Mouse (Mus musculus) ES-Bruce4 (cell line): ENCODE results near the gene Akt2. TPM values are rescaled to one million over a fixed set of nuclear protein-coding genes. Genes with fewer than 3 reads are reported as not detected.

Experiments
- H3K27ac ChIP-seq: 2 replicates; pipeline ENCODE4 v1.5.1; 2012; ENCODE audit warnings: low read length, inconsistent platforms; ENCODE audit not compliant: insufficient read depth
- H3K27me3 ChIP-seq: 2 replicates; pipeline ENCODE4 v1.6.1; 2012; ENCODE audit warnings: mild to moderate bottlenecking, low read length, inconsistent platforms; ENCODE audit not compliant: control insufficient read depth, poor library complexity, insufficient read depth, severe bottlenecking
- H3K36me3 ChIP-seq: 2 replicates; pipeline ENCODE4 v1.6.1; 2012; ENCODE audit warnings: inconsistent platforms, mild to moderate bottlenecking, low read length, moderate library complexity; ENCODE audit not compliant: control insufficient read depth, poor library complexity, insufficient read depth, severe bottlenecking
- H3K4me1 ChIP-seq: one replicate; pipeline ENCODE4 v1.8.1; 2011; ENCODE audit warnings: low read length; ENCODE audit not compliant: control insufficient read depth, insufficient read depth
- H3K4me3 ChIP-seq: 2 replicates; pipeline ENCODE4 v1.5.1; 2011; ENCODE audit warnings: low read depth, mild to moderate bottlenecking, low read length
- H3K9ac ChIP-seq: 2 replicates; pipeline ENCODE4 v1.6.1; 2012; ENCODE audit warnings: low read depth, mild to moderate bottlenecking, inconsistent platforms; ENCODE audit not compliant: poor library complexity, severe bottlenecking
- H3K9me3 ChIP-seq: replicated peaks from 2 replicates; pipeline ENCODE4 v1.6.1; 2012; ENCODE audit warnings: mild to moderate bottlenecking, low read length, inconsistent platforms; ENCODE audit not compliant: control insufficient read depth, poor library complexity, insufficient read depth, severe bottlenecking
- CTCF ChIP-seq: IDR thresholded peaks from one replicate; pipeline ENCODE4 v1.8.1; 2011; ENCODE audit warnings: low read depth, low read length
- EP300 ChIP-seq: IDR thresholded peaks from 2 replicates; pipeline ENCODE4 v1.6.1; 2011; ENCODE audit warnings: low read depth, low read length; ENCODE audit not compliant: insufficient read depth
- POLR2A ChIP-seq: IDR thresholded peaks from one replicate; pipeline ENCODE4 v1.8.1; 2011; ENCODE audit warnings: low read length; ENCODE audit not compliant: insufficient read depth
- polyA plus RNA-seq: library from polyadenylated mRNA; stranded (reverse); fragments of >200 nt; gene quantifications from 2 replicates; pipeline ENCODE4 v1.2.4, GENCODE M21; 2011; ENCODE audit warnings: low read depth; ENCODE audit not compliant: missing spikeins, insufficient read depth, insufficient read length

The Akt2 gene
- polyA plus RNA-seq, 1 experiment = 38.7 TPM

DNA sequence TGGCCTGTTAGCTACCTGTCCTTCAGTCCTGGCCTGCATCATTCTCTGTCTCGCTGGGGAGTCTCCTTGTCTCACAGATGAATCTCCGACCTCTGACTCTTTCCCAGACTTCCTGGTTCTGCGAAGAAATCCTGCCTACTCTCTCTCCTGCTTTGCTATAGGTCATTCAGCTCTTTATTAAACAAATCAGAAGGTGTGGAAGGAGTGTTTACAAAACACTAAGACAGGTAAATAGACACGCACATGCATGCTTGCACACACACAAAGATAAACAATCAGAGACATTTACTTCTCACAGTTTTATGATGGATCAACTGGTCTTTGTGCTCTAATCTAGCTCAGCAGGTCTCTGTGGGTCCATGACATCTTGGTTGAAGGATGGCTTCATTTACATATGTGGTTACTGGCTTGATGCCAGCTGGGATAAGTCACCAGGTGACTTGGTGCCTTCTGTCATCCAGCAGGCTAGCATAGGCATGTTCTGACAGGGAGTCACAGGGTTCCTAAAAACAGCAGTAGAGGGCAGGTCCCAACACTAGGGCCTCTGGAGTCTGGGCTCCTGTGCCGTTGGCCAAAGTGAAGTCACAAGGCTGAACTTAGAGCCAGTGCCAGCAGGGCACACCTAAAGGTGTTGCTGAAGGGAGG is 21.6 kb upstream of the Akt2 start:
- Histone ChIP-seq H3K4me3 (no peak overlapping the region), H3K27me3 (no peaks in the 10 kb centered on the region), H3K4me1 (peaks cover 6% of the 10 kb centered on the region), H3K27ac (peak overlapping the region; percentile 71), H3K9me3 (no peaks in the 10 kb centered on the region), H3K9ac (no peak overlapping the region), H3K36me3 (peaks cover 23% of the 10 kb centered on the region)
- TF ChIP-seq CTCF (no peak), EP300 (no peak), POLR2A (no peak)

GRCm38 (mm10) chr7:27572133-27572532 is 19.2 kb upstream of the Akt2 start:
- TF ChIP-seq EP300 (peak; percentile 97), POLR2A (no peak), CTCF (no peak)
- H3K9ac ChIP-seq = no peak overlapping the region
- H3K27ac ChIP-seq = peak overlapping the region; percentile 89
- peaks cover 10% of the 10 kb centered on the region for H3K36me3 ChIP-seq
- no peak overlapping the region for H3K4me3 ChIP-seq
- no peaks in the 10 kb centered on the region for H3K27me3 ChIP-seq
- peaks cover 6% of the 10 kb centered on the region for H3K4me1 ChIP-seq
- H3K9me3 ChIP-seq = no peaks in the 10 kb centered on the region

GRCm38 (mm10) chr7:27574124-27574880 is 17.1 kb upstream of the Akt2 start:
- TF ChIP-seq POLR2A = no peak
- TF ChIP-seq CTCF = no peak
- peak; percentile 80 for TF ChIP-seq EP300
- Histone ChIP-seq H3K27ac (peak overlapping the region; percentile 63), H3K9ac (no peak overlapping the region), H3K9me3 (no peaks in the 10 kb centered on the region), H3K4me3 (no peak overlapping the region), H3K36me3 (peaks cover 8% of the 10 kb centered on the region), H3K27me3 (no peaks in the 10 kb centered on the region), H3K4me1 (peaks cover 6% of the 10 kb centered on the region)

GRCm38 (mm10) chr7:27576914-27577313 is 14.4 kb upstream of the Akt2 start:
- H3K4me3 ChIP-seq = no peak overlapping the region
- peaks cover 24% of the 10 kb centered on the region for H3K36me3 ChIP-seq
- H3K27ac ChIP-seq = no peak overlapping the region
- TF ChIP-seq EP300 = 0 out of 2 replicates have a peak, but pooled peaks have one; percentile 25
- peak; percentile 68 for TF ChIP-seq CTCF
- no peak for TF ChIP-seq POLR2A
- H3K9ac ChIP-seq = no peak overlapping the region
- no peaks in the 10 kb centered on the region for H3K27me3 ChIP-seq
- H3K9me3 ChIP-seq = no peaks in the 10 kb centered on the region
- peaks cover 2% of the 10 kb centered on the region for H3K4me1 ChIP-seq

- Histone ChIP-seq H3K4me1 (no peaks in the 10 kb centered on the region), H3K4me3 (no peak overlapping the region), H3K27ac (no peak overlapping the region), H3K9ac (no peak overlapping the region), H3K27me3 (no peaks in the 10 kb centered on the region), H3K36me3 (peaks cover 24% of the 10 kb centered on the region), H3K9me3 (no peaks in the 10 kb centered on the region)
- no peak for TF ChIP-seq CTCF
- TF ChIP-seq POLR2A = no peak
- no peak for TF ChIP-seq EP300
Measured at GRCm38 (mm10) chr7:27577589-27577988, 13.8 kb upstream of the Akt2 start.

GRCm38 (mm10) chr7:27578465-27578864 is 12.9 kb upstream of the Akt2 start:
- Histone ChIP-seq H3K9me3 (no peaks in the 10 kb centered on the region), H3K9ac (no peak overlapping the region), H3K4me1 (no peaks in the 10 kb centered on the region), H3K36me3 (peaks cover 24% of the 10 kb centered on the region), H3K27ac (no peak overlapping the region), H3K27me3 (no peaks in the 10 kb centered on the region), H3K4me3 (no peak overlapping the region)
- no peak for TF ChIP-seq POLR2A
- no peak for TF ChIP-seq CTCF
- no peak for TF ChIP-seq EP300
